Mouse (Mus musculus): Measurements from ENCODE around the gene Prr12. TPM values are rescaled to one million over a fixed set of nuclear protein-coding genes. Genes with fewer than 3 reads are reported as not detected.

Prr12 gene
- polyA plus RNA-seq, 1 experiment from 2014 or later: 1.7 TPM

- ATAC-seq: 0 out of 2 replicates have a peak, but pooled peaks have one; percentile 9
- WGBS (ENCODE audit: insufficient replicate concordance): 76% methylated on average over 3 of the region's 6 CpGs
- H3K9me3 ChIP-seq (ENCODE audit: low read length): no peaks in the 10 kb centered on the region
- no peaks in the 10 kb centered on the region; the same call in 1 of the 2 replicates for H3K36me3 ChIP-seq (replicated peaks; ENCODE audit: insufficient read depth, low read length)
- H3K4me3 ChIP-seq (ENCODE audit: low read depth, low read length): no peak overlapping the region
- H3K27ac ChIP-seq (ENCODE audit: low read depth): no peak overlapping the region
- TF ChIP-seq EP300 (IDR thresholded peaks at IDR 0.05; ENCODE audit: low read depth): no peak
- no peak for TF ChIP-seq CTCF (IDR thresholded peaks at IDR 0.05; ENCODE audit: low read depth)
- no peak overlapping the region for H3K4me2 ChIP-seq (ENCODE audit: low read depth, low read length)
- H3K4me1 ChIP-seq (ENCODE audit: insufficient read depth): peaks cover 12% of the 10 kb centered on the region; the same call in 1 of the 2 replicates
- H3K27me3 ChIP-seq (ENCODE audit: insufficient read depth, low read length): no peaks in the 10 kb centered on the region
- H3K9ac ChIP-seq (replicated peaks): no peak overlapping the region
- DNase-seq: no peak
These were observed 42.7 kb upstream of the Prr12 start for GRCm38 (mm10) chr7:45095367-45095766.

- Histone ChIP-seq H3K9ac (replicated peaks) (no peak overlapping the region), H3K4me1 (ENCODE audit: insufficient read depth) (peaks cover 12% of the 10 kb centered on the region; the same call in 1 of the 2 replicates), H3K36me3 (replicated peaks; ENCODE audit: insufficient read depth, low read length) (no peaks in the 10 kb centered on the region; the same call in 1 of the 2 replicates), H3K4me3 (ENCODE audit: low read depth, low read length) (no peak overlapping the region), H3K9me3 (ENCODE audit: low read length) (no peaks in the 10 kb centered on the region), H3K4me2 (ENCODE audit: low read depth, low read length) (no peak overlapping the region), H3K27ac (ENCODE audit: low read depth) (no peak overlapping the region), H3K27me3 (ENCODE audit: insufficient read depth, low read length) (no peaks in the 10 kb centered on the region)
- DNase-seq: no peak
- WGBS (ENCODE audit: insufficient replicate concordance): 60% methylated on average over 7 of the region's 7 CpGs
- TF ChIP-seq EP300 (IDR thresholded peaks at IDR 0.05; ENCODE audit: low read depth) (no peak), CTCF (IDR thresholded peaks at IDR 0.05; ENCODE audit: low read depth) (no peak)
- ATAC-seq: no peak
These were observed 41.4 kb upstream of the Prr12 start for GRCm38 (mm10) chr7:45094121-45094520.

- Histone ChIP-seq H3K4me1 (ENCODE audit: insufficient read depth) (peaks cover 12% of the 10 kb centered on the region; the same call in 1 of the 2 replicates), H3K27me3 (ENCODE audit: insufficient read depth, low read length) (no peaks in the 10 kb centered on the region), H3K9me3 (ENCODE audit: low read length) (no peaks in the 10 kb centered on the region), H3K4me3 (ENCODE audit: low read depth, low read length) (no peak overlapping the region), H3K9ac (replicated peaks) (no peak overlapping the region), H3K4me2 (ENCODE audit: low read depth, low read length) (no peak overlapping the region), H3K36me3 (replicated peaks; ENCODE audit: insufficient read depth, low read length) (no peaks in the 10 kb centered on the region; the same call in 1 of the 2 replicates), H3K27ac (ENCODE audit: low read depth) (no peak overlapping the region)
- ATAC-seq: peak; percentile 7; the same call in 1 of the 2 replicates
- 40% methylated on average over 18 of the region's 18 CpGs for WGBS (ENCODE audit: insufficient replicate concordance)
- no peak for DNase-seq
- TF ChIP-seq EP300 (IDR thresholded peaks at IDR 0.05; ENCODE audit: low read depth) (no peak), CTCF (IDR thresholded peaks at IDR 0.05; ENCODE audit: low read depth) (no peak)
These were observed 40.8 kb upstream of the Prr12 start for GRCm38 (mm10) chr7:45093516-45093905.

- H3K4me1 ChIP-seq (ENCODE audit: insufficient read depth): peaks cover 12% of the 10 kb centered on the region; the same call in 1 of the 2 replicates
- no peaks in the 10 kb centered on the region for H3K9me3 ChIP-seq (ENCODE audit: low read length)
- no peak overlapping the region for H3K9ac ChIP-seq (replicated peaks)
- WGBS (ENCODE audit: insufficient replicate concordance): 56% methylated on average over 12 of the region's 12 CpGs
- DNase-seq: no peak
- H3K27me3 ChIP-seq (ENCODE audit: insufficient read depth, low read length): no peaks in the 10 kb centered on the region
- ATAC-seq: no peak
- TF ChIP-seq CTCF (IDR thresholded peaks at IDR 0.05; ENCODE audit: low read depth): no peak
- TF ChIP-seq EP300 (IDR thresholded peaks at IDR 0.05; ENCODE audit: low read depth): no peak
- no peaks in the 10 kb centered on the region; the same call in 1 of the 2 replicates for H3K36me3 ChIP-seq (replicated peaks; ENCODE audit: insufficient read depth, low read length)
- H3K4me2 ChIP-seq (ENCODE audit: low read depth, low read length): no peak overlapping the region
- H3K27ac ChIP-seq (ENCODE audit: low read depth): no peak overlapping the region
- H3K4me3 ChIP-seq (ENCODE audit: low read depth, low read length): no peak overlapping the region
These were observed 40.3 kb upstream of the Prr12 start for GRCm38 (mm10) chr7:45092828-45093515.

- peak within 1 kb of the TSS; percentile 2; the same call in 1 of the 2 replicates for H3K27ac ChIP-seq (ENCODE audit: low read depth)
- DNase-seq (peak; percentile 74), ATAC-seq (peak; percentile 63)
These were observed 39.4 kb upstream of the Prr12 start, which contains the start of gene Rcn3 for GRCm38 (mm10) chr7:45092048-45092447. Gene Rcn3, minus strand, starts transcription at chr7:45092221.

More at GRCm38 (mm10) chr7:45092048-45092447, 39.4 kb upstream of the Prr12 start, which contains the start of gene Rcn3:
- Histone ChIP-seq H3K4me1 (ENCODE audit: insufficient read depth) (peaks cover 12% of the 10 kb centered on the region; the same call in 1 of the 2 replicates), H3K9ac (replicated peaks) (peak within 1 kb of the TSS; percentile 43), H3K27me3 (ENCODE audit: insufficient read depth, low read length) (no peaks in the 10 kb centered on the region), H3K9me3 (ENCODE audit: low read length) (no peaks in the 10 kb centered on the region), H3K4me2 (ENCODE audit: low read depth, low read length) (peak within 1 kb of the TSS; percentile 67), H3K36me3 (replicated peaks; ENCODE audit: insufficient read depth, low read length) (no peaks in the 10 kb centered on the region; the same call in 1 of the 2 replicates), H3K4me3 (ENCODE audit: low read depth, low read length) (peak within 1 kb of the TSS; percentile 31)
- TF ChIP-seq EP300 (IDR thresholded peaks at IDR 0.05; ENCODE audit: low read depth) (no peak), CTCF (IDR thresholded peaks at IDR 0.05; ENCODE audit: low read depth) (no peak)
- WGBS (ENCODE audit: insufficient replicate concordance): under 1% methylated on average over 16 of the region's 16 CpGs

Measured in liver, postnatal 0 days (tissue).